Mouse (Mus musculus) brain, embryonic 14.5 days (tissue): ENCODE data around the gene Dmac2.

Source experiments
- CTCF ChIP-seq: fragments of 200-500 bp; IDR thresholded peaks from 2 replicates; pipeline ENCODE4 v1.5.1; 2012; ENCODE audit warnings: inconsistent platforms, mild to moderate bottlenecking, moderate library complexity, borderline replicate concordance; ENCODE audit not compliant: insufficient read depth, insufficient read length; ENCODE audit errors: extremely low read depth
- POLR2A ChIP-seq: fragments of 200-500 bp; IDR thresholded peaks from 2 replicates; pipeline ENCODE4 v1.6.1; 2012; ENCODE audit warnings: mild to moderate bottlenecking, inconsistent platforms, borderline replicate concordance; ENCODE audit not compliant: poor library complexity, insufficient read depth, insufficient read length, severe bottlenecking; ENCODE audit errors: extremely low read depth

DNA sequence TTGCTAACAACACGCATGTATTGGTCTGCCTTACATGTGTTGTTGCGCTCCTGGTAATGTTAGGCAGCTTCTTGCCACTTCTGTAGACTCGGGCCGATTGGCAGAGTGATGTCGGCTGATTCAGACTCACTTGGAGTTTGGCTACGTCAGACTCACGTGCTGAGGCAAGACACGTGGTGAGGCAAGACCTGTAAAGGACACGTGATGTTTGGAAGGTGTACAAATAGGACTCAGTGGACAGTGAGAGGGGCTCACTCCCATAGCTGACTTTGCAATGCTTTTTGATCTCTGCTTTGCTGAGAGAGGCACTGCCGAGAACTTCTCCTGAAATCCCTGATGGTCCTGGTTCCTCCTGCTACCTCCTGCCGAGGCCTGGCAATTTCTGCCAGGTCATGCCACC lies 18.5 kb upstream of the Dmac2 start:
- TF ChIP-seq POLR2A, result no peak
- TF ChIP-seq CTCF, result no peak
